Mouse (Mus musculus): ENCODE results near the gene Rcsd1. TPM values are rescaled to one million over a fixed set of nuclear protein-coding genes. Genes with fewer than 3 reads are reported as not detected.

The Rcsd1 gene
- total and polyA plus RNA-seq, 3 experiments: 22.7 to 81.1 (median 35.7) TPM

GRCm38 (mm10) chr1:165735826-165736818 lies 26.6 kb upstream of the Rcsd1 start (continued):
- TF ChIP-seq ZC3H11A (IDR thresholded peaks at IDR 0.05; ENCODE audit: low read depth, low read length): peak; percentile 98

GRCm38 (mm10) chr1:165734840-165735239 lies 25.3 kb upstream of the Rcsd1 start:
- in situ Hi-C loops (cut with MboI; ENCODE audit: low pct_ligation_motif_present, low pct_unique_long_range_greater_than_20kb, low sequenced_read_pairs): loop anchor here (5.0 kb wide), 2 partner anchors 73 to 153 kb away; no protein-coding TSS in a partner anchor
- dilution Hi-C loops (cut with MboI; ENCODE audit: extremely low pct_ligation_motif_present, extremely low pct_unique_long_range_greater_than_20kb, low sequenced_read_pairs): no loop called here
- no peak overlapping the region for H3K4me3 ChIP-seq (replicated peaks in 1 of 3; ENCODE audit: low read depth in 2 of 3, low read length in 2 of 3, poor library complexity in 1 of 3)
- DNase-seq (ENCODE audit: extremely low read depth): no peak
- peaks cover 0 to 13% of the 10 kb centered on the region in 2 experiments; a peak in 2 of 4 replicates for H3K4me1 ChIP-seq (ENCODE audit: control insufficient read depth in 1 of 2, insufficient read depth in 2 of 2)
- H3K79me2 ChIP-seq (replicated peaks; ENCODE audit: control insufficient read depth, extremely low read depth, insufficient read depth, poor library complexity, severe bottlenecking): no peaks in the 10 kb centered on the region
- H3K36me3 ChIP-seq (replicated peaks in 1 of 2; ENCODE audit: control insufficient read depth in 1 of 2, insufficient read depth in 1 of 2, low read length in 1 of 2): no peaks in the 10 kb centered on the region
- H3K9me3 ChIP-seq (replicated peaks; ENCODE audit: low read length): no peaks in the 10 kb centered on the region
- H3K27me3 ChIP-seq (replicated peaks): no peaks in the 10 kb centered on the region
- H3K4me2 ChIP-seq (ENCODE audit: insufficient read depth, low read depth, poor library complexity, severe bottlenecking): no peak overlapping the region
- no peak overlapping the region for H3K27ac ChIP-seq (ENCODE audit: insufficient read depth, low read depth)
- TF ChIP-seq E2F4 (IDR thresholded peaks at IDR 0.05; ENCODE audit: insufficient replicate concordance, low read depth, low read length): no peak
- TF ChIP-seq ELF1 (IDR thresholded peaks at IDR 0.05; ENCODE audit: low read depth, low read length): no peak
- no peak for TF ChIP-seq MAFK (IDR thresholded peaks at IDR 0.05; ENCODE audit: insufficient replicate concordance, low read length)
- no peak for TF ChIP-seq ZC3H11A (IDR thresholded peaks at IDR 0.05; ENCODE audit: low read depth, low read length)
- no peak for TF ChIP-seq POLR2AphosphoS2 (IDR thresholded peaks at IDR 0.05; ENCODE audit: low read depth, low read length)
- TF ChIP-seq TCF12 (IDR thresholded peaks at IDR 0.05; ENCODE audit: low read depth, low read length): no peak
- no peak for TF ChIP-seq GABPA (IDR thresholded peaks at IDR 0.05; ENCODE audit: insufficient replicate concordance, low read depth, low read length)
- TF ChIP-seq ZMIZ1 (IDR thresholded peaks at IDR 0.05; ENCODE audit: low read depth, low read length): no peak
- TF ChIP-seq MXI1 (IDR thresholded peaks at IDR 0.05; ENCODE audit: low read depth, low read length): no peak
- TF ChIP-seq BHLHE40 (IDR thresholded peaks at IDR 0.05; ENCODE audit: low read depth, low read length): no peak
- H3K9ac ChIP-seq (ENCODE audit: insufficient read depth, low read depth): no peak overlapping the region

GRCm38 (mm10) chr1:165731553-165731952 lies 22.0 kb upstream of the Rcsd1 start:
- no peaks in the 10 kb centered on the region for H3K79me2 ChIP-seq (replicated peaks; ENCODE audit: control insufficient read depth, extremely low read depth, insufficient read depth, poor library complexity, severe bottlenecking)
- in situ Hi-C loops (cut with MboI; ENCODE audit: low pct_ligation_motif_present, low pct_unique_long_range_greater_than_20kb, low sequenced_read_pairs): no loop called here
- H3K27me3 ChIP-seq (replicated peaks): no peaks in the 10 kb centered on the region
- H3K4me3 ChIP-seq (replicated peaks in 1 of 3; ENCODE audit: low read depth in 2 of 3, low read length in 2 of 3, poor library complexity in 1 of 3): no peak overlapping the region
- dilution Hi-C loops (cut with MboI; ENCODE audit: extremely low pct_ligation_motif_present, extremely low pct_unique_long_range_greater_than_20kb, low sequenced_read_pairs): no loop called here
- H3K4me2 ChIP-seq (ENCODE audit: insufficient read depth, low read depth, poor library complexity, severe bottlenecking): no peak overlapping the region
- no peak for TF ChIP-seq ELF1 (IDR thresholded peaks at IDR 0.05; ENCODE audit: low read depth, low read length)
- no peak for TF ChIP-seq ZC3H11A (IDR thresholded peaks at IDR 0.05; ENCODE audit: low read depth, low read length)
- no peak for TF ChIP-seq JUN (IDR thresholded peaks at IDR 0.05; ENCODE audit: insufficient read depth, low read depth, low read length)
- TF ChIP-seq EP300 (IDR thresholded peaks at IDR 0.05; ENCODE audit: low read length): no peak
- TF ChIP-seq MAX (IDR thresholded peaks at IDR 0.05; ENCODE audit: low read length): no peak
- no peak overlapping the region for H3K9ac ChIP-seq (ENCODE audit: insufficient read depth, low read depth)
- no peaks in the 10 kb centered on the region for H3K9me3 ChIP-seq (replicated peaks; ENCODE audit: low read length)
- H3K4me1 ChIP-seq (ENCODE audit: control insufficient read depth in 1 of 2, insufficient read depth in 2 of 2): peaks cover 0 to 13% of the 10 kb centered on the region in 2 experiments; a peak in 2 of 4 replicates
- H3K36me3 ChIP-seq (replicated peaks in 1 of 2; ENCODE audit: control insufficient read depth in 1 of 2, insufficient read depth in 1 of 2, low read length in 1 of 2): no peaks in the 10 kb centered on the region
- no peak for DNase-seq (ENCODE audit: extremely low read depth)
- no peak overlapping the region for H3K27ac ChIP-seq (ENCODE audit: insufficient read depth, low read depth)
